Mouse (Mus musculus) adrenal gland, postnatal 14 days (tissue): ENCODE data around the gene Cars2. TPM values are rescaled to one million over a fixed set of nuclear protein-coding genes. Genes with fewer than 3 reads are reported as not detected.
A peak's percentile ranks its signal among the peaks of the same experiment; 100 is the strongest.
"Not testable (repeated sequence)": the region's sequence is repeated elsewhere in the genome, so short reads cannot be mapped to it uniquely, and the experiment has no call there.

ENCODE experiments used
- DNase-seq: peaks from one replicate; pipeline ENCODE4 v3.0.0; 2021; ENCODE audit warnings: mixed read lengths
- total RNA-seq: library from RNA; stranded (reverse); gene quantifications from 2 replicates; pipeline ENCODE4 v1.2.3, GENCODE M21; 2021

Cars2 gene
- total RNA-seq, 1 experiment from 2014 or later: 37.4 TPM

GRCm38 (mm10) chr8:11556691-11557423, 6.3 kb upstream of the Cars2 start:
- DNase-seq: peak; percentile 71

DNA sequence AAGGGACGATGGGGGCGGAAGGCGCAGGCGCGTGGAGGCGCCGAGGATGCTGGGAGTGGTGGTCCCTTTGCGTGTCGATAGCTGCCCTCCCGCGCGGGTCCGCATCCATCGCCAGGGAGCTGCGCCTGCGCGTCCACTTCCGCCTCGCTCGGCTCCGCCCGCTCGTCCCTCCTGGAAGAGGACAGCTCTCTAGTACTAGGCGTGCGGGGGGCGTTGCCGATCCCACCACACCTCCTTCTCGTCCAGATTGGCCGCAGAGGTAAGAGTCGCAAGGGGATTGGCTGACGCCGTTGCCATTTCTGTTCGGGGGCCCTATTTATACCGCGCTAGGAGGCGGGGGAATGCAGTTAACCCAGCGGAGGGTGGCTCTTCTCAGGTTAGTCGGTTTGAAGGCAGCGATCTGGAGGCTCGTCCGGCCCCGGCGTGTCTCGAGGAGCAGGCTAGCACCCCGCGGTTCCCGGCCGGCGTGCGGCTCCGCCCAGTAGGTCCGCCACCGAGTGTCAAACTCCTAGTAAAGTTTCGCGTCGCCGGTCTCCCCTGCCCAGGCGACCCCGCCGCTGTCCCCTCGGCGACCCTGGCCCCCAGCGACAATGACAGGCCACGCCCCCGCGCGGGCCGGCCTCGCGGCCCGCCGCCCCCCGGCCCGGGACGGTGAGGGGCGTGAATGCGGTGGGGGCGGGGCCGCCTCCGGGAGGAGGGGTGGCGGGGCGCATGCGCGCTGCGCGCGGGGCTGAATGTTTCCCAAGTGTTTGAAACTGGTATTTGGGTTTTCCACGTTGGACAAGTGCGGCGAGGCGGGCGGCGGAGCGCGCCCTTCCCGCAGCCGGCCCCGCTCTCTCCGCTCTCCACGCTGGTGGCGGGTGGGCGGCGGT, 5.4 kb upstream of the Cars2 start:
- peak; percentile 99 for DNase-seq

DNA sequence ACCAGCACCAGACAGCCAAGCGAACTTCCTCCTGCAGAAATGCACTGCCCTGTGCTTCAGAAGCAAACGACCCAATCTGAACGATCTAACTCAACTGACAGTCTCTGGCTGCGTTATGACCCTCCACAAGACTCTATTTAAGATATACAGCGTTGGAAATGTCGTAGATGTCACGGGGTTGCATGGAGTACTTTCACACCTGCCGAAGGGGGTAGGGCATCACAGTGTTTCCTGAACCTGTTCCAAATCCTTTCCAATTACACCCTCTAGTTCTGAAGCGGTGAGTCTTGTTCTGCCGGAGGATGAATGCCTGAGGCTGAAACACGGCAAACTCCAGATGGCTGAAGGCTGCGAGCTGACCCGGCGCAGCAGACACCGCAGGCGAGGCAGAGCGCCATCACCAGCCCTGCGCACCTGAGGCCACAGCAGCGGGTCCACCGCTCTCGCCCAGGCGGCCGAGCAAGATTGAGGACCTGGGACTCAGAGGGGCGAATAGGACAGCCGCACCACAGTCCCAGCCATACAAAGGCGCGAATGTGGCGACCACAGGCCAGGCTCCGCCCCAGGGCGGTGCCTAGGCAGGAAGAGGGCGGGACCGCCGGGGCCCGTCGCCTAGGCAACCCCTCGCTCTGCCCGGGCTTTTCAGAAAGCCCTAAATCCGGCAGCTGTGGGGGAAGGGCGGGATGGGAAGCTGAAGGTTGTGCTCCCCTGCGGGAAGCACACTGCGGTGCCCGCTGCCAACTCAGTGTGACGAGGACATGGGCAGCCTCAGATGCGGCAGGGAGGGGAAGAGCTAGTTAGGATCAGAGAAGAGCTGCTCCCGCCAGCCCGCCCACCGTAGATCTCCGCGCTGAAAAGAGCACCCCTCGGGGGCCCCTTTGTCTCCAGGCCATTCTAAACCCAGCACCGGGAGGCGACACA, 4.5 kb upstream of the Cars2 start, which contains the start of gene Ing1:
TSS of gene Ing1 (plus strand) at position 773 of the 921 bp plus-strand sequence.
- peak; percentile 96 for DNase-seq

GRCm38 (mm10) chr8:11552390-11552789, 1.8 kb upstream of the Cars2 start:
- no peak for DNase-seq

DNA sequence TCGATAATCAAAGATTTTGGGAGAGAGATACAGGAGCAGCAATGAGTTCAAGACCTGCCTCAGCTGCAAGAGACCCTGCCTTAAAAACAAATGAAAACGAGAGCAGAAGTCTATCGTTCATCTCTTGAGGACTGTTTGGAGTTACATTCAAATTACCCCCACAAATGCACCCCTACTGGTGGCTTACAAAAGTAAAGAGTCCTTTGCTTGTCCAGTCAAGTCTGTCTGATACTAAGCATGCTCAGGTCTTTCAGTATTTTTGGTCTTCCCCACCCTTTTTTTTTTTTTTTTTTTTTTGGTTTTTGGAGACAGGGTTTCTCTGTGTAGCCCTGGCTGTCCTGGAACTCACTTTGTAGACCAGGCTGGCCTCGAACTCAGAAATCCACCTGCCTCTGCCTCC, 914 bp upstream of the Cars2 start:
- not testable (repeated sequence) for DNase-seq

- peak; percentile 78 for DNase-seq
Measured at GRCm38 (mm10) chr8:11549706-11550105, 877 bp downstream of the Cars2 start.

DNA sequence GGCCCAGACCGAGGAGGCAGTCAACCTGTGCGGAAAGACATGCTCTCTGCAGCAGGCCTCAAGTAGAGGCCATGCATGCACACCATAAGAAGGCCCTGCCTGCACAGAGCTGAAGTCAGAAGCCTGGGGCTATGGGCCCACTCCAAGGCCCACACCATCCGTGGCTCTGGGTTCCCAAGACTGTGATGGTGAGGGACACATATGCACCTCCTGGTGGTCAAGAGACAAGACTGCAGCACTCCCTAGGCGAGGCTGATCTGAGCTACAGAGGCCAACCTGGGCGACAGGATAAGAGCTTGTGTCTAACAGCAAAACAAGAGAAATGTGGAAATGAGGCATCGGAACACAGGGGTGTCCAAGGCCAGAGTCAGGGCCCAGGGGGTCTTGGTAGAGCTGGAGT, 3.5 kb downstream of the Cars2 start:
- no peak for DNase-seq

GRCm38 (mm10) chr8:11544386-11544785, 6.2 kb downstream of the Cars2 start:
- peak; percentile 79 for DNase-seq

GRCm38 (mm10) chr8:11542866-11543265, 7.7 kb downstream of the Cars2 start:
- DNase-seq: no peak

DNA sequence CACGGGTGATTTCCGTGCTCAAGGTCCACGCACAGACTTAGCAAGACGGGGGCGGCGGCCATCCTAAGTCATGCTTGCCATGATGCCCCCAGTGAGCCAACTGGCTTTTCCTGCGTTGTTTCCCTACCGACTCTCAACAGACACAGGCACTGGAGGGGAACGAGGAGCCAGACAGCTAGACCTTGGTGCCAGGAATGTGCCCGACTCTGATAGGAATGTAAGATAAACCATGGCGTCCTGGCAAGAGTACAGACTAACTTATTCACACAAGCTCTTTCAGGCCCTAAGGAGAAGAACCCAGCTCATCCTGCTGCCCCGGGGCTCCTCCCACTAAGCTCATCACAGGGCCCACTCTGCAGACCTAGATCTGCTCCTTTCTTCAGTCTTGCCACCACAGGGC, 8.6 kb downstream of the Cars2 start:
- no peak for DNase-seq

- DNase-seq: no peak
Measured at GRCm38 (mm10) chr8:11540182-11540581, 10.4 kb downstream of the Cars2 start.

GRCm38 (mm10) chr8:11539049-11539448, 11.5 kb downstream of the Cars2 start:
- no peak for DNase-seq

- DNase-seq: no peak
Measured at GRCm38 (mm10) chr8:11534494-11534893, 16.1 kb downstream of the Cars2 start.

DNA sequence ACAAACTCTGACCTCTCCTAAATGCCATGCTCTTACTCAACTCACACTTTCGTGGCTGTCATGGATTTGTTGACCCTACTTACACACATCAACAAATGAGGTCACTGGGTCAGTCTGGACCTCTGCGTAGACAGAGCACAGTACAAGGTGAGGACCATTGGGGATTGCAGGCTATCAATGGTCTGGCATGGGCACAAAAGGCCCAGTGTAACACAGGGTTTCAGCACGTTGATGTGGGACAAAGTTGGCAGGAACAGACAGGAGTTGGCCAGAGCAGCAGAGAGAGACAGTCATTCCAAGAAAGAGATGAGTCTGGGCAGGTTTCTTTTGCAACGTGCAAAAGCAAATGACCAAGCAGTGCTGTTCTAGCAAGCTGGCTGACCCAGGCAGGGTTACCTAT, 19.7 kb downstream of the Cars2 start:
- peak; percentile 35 for DNase-seq

DNA sequence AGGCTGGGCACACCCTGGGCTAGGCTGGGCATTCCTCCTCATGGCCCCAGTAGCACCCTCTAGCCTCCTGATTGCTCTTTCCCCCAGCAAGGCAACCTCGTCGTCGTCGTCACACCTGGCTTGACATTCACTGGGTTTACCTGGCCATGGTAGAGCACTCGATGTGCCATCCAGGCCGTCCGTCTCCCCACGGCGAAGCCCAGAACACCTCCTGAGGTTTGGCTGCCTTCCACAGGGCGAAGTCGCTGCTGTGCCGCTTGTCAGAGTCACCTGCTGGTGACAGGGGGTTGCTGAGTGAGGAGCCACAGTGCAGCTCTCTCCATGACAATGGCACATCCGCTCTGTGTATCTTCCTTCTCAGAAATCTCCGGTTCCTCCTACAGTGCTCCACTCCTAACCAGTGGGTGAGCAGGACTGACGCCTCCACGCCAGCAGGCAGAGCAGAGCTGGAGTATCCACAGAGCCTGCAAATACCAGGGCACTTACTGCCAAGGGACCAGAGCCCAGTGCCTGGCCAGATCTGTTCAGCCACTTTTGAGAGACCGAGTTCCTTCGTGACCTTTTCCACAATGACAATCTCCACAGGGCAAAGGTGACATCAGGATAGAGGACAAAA, 20.3 kb downstream of the Cars2 start:
- DNase-seq: no peak

- DNase-seq: no peak
Measured at GRCm38 (mm10) chr8:11523331-11523730, 27.3 kb downstream of the Cars2 start.

GRCm38 (mm10) chr8:11518676-11519075, 31.9 kb downstream of the Cars2 start:
- no peak for DNase-seq

GRCm38 (mm10) chr8:11518056-11518396, 32.6 kb downstream of the Cars2 start:
- no peak for DNase-seq

GRCm38 (mm10) chr8:11517366-11518055, 33.1 kb downstream of the Cars2 start:
- no peak for DNase-seq

GRCm38 (mm10) chr8:11516292-11516691, 34.3 kb downstream of the Cars2 start:
- DNase-seq: no peak

DNA sequence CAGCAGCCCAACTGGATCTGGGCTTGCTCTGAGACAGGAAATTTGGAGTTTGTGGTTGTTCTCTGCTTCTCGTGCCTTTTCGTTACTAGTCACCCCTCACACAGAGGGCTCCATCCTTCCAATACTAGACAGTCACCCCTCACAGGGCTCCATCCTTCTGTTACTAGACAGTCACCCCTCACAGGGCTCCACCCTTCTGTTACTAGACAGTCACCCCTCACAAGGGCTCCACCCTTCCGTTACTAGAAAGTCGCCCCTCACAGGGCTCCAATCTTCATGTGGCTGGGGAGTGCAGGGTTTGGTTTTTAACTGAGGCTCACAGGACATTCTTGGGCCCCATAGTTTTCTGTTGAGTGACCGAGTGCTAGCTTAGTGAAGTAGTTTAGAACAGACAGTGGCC, 37.3 kb downstream of the Cars2 start:
- no peak for DNase-seq
